Mouse (Mus musculus) spleen, adult 2 months (tissue): ENCODE data around the gene Anks4b.

Experiments
- CTCF ChIP-seq: fragments of 200-500 bp; IDR thresholded peaks from 2 replicates; pipeline ENCODE4 v1.5.1; 2011; ENCODE audit warnings: mild to moderate bottlenecking, inconsistent platforms; ENCODE audit not compliant: insufficient read depth, insufficient read length, insufficient replicate concordance; ENCODE audit errors: extremely low read depth
- POLR2A ChIP-seq: fragments of 200-500 bp; IDR thresholded peaks from 2 replicates; pipeline ENCODE4 v1.6.1; 2011; ENCODE audit warnings: low read depth, low read length, inconsistent platforms

DNA sequence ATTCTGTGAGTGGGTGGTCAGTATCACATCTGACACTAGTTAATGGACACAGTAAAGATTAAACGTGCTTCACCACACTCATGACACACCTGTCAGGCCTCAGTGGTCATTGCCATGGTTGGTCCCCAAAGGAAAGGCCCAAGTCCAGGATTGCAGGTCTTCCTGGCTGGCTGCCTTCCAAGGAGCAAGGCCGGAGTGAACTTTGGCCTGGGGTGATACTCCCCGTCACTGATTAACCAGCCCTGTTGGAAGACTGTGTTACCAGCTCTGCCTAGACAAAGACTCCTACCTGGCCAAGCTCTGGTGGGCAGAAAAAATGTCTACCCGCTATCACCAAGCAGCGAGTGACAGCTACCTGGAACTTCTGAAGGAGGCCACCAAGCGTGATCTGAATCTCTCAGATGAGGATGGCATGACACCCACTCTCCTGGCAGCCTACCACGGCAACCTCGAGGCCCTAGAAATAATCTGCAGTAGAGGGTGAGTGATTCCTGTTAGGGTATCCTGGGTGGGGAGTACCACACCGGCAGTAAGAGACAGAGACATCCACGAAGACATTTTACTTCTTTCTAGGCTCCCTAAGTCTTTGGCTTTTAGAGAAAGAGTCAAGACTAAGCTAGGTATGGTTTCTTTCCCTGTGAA is at the start of gene Anks4b:
- TF ChIP-seq CTCF, result no peak
- no peak for TF ChIP-seq POLR2A
